Mouse (Mus musculus) embryo, embryonic 10 days (tissue): ENCODE data around the gene Toporsl.

ENCODE experiments used
- DNase-seq: peaks from one replicate; pipeline ENCODE4 v3.0.0-alpha.2; 2015; ENCODE audit warnings: low spot score

Toporsl gene

DNA sequence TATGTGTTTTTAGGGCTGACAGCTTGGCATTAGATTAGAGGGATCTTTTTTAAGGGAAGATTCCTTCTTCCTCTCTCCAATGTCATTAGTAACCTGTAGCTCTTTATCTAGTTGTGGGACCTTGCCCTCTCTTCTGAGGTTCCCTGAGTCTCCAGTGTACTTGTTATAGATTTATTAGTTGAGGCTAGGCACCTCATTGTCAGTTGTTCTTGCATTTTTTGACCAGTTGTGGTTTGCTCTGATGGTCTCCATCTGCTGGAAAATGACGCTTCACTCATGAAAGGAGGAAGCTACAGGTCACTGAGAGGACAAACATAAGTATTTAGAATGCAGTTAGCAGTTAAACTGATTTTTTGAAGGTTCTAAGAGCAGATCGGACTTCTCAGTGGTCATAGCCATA is at the start of gene Toporsl:
TSS of gene Toporsl (plus strand) at position 348 of the 400 bp plus-strand sequence.
- DNase-seq, result no peak

DNA sequence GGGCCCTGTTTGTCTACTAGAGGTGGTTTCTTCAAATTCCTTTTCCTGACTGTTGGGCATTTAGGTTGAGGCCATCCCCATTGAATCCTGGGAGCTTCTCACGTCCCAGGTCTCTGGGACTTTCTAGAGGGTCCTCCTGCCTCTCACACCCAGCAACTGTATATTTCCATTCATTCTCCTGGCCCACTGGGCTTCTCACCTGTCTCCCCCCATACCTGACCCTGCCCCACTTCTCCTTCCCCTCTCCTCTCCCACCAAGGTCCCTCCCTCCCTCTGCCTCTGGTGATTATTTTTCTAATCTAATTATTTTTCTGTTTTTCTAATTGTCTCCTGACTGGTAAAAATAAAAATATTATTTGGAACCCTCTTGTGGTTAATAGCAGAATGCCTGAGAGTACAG is 38.4 kb upstream of the Toporsl start:
- no peak for DNase-seq

DNA sequence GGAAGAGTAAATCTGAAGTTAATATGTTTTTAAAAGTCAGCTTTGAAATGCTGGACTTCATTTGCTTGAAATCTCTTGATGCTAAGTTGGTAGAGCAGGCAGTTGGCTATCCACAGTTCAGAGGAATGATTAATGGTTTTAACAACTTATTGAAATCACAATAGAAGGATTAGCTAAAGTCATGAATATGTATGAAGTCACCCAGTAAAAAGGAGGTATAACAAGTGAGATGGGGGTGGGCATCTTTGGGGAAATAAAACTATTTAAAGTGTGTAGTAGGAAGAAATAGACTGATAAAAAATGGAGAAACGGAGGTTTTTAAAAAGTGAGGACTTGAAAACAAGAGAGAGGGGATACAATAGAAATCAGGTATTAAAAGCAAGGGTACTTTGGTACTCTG is 38.0 kb upstream of the Toporsl start:
- DNase-seq, result no peak

DNA sequence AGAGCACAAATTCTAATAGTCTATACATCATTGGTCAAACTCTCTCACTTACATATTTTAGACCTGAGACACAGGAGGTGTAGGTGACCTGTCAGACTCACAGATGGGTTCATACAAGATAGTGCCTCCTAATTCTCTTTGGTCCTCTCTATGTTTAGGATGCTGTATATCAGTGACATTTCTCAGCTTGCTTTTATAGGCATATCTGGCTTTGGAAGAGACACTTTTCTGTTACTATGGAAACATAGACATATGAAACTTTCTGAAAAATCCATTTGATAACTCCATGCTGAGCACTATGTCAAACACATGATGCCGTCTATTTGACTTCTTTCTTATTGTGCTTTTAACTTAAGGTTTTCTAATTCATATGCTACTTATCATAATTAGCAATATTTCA is 32.2 kb upstream of the Toporsl start:
- DNase-seq, result no peak

DNA sequence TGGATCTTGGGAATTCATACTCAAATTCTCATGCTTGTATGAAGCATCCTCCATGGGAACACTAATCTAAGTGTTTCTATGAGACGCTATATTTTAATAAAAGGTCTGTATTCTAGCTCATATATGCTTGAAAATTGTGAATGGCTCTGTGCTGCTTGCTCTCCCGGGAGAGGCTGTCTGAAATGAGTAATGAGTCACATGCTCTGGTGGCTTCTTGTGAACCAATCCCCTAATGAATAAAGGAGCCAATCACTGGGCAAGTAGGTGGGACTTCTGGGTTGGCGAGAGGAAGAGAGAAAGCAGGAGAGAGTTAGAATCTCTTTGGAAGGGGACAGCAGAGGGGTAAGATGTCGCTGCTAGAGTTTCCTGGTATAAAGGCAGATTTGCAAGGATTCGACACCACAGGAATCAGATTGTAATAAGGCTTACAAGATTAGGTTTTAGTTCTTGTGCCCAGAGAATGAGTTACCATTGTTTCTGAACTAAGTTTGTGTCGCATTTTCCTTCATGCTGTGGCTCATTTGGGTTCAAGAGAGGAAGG is 9.8 kb upstream of the Toporsl start:
- DNase-seq, result no peak

DNA sequence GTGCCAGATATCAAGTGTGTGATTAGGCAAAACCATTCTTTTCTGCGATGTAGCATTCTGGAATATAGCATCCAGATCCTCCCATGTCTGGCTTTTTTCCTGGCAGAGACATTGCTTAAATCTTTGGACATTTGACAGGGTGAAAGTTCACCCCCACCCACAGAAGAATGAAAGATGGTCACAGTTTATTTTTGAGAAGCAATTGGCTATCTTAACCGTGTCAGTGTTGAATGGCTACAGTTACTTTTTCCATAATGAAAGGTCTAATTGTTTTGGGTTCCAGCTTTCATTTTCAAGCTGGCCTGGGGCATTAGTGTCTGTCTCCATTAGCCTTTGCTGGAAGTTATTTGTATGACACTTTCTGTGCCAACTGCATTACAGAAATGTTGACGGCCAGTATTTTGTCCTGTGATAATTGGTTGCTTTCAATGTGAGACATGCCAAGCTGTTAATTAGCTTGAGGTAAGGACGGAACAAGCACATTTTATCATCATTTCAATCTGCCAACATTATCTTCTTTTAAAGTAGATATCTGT is 2.2 kb upstream of the Toporsl start:
- no peak for DNase-seq

DNA sequence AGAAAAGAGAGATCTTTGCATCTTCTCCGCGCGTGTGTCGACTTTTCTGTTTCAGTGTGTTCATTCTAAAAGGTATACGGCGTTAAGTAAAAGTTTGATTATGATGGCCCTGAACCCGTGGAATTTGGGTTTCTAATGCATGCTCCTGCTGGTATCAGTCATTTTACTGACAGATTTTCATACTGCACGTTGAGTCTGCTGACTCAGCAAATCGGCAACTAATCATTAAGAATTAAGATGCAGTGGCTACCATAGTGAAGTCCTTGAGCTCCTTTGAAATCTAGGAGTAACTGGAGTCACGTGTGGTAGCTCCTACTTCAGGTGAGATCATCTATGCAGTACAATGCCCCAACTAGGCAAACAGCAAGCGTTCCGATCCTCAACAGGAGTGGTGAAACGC is 1.4 kb upstream of the Toporsl start:
- no peak for DNase-seq

DNA sequence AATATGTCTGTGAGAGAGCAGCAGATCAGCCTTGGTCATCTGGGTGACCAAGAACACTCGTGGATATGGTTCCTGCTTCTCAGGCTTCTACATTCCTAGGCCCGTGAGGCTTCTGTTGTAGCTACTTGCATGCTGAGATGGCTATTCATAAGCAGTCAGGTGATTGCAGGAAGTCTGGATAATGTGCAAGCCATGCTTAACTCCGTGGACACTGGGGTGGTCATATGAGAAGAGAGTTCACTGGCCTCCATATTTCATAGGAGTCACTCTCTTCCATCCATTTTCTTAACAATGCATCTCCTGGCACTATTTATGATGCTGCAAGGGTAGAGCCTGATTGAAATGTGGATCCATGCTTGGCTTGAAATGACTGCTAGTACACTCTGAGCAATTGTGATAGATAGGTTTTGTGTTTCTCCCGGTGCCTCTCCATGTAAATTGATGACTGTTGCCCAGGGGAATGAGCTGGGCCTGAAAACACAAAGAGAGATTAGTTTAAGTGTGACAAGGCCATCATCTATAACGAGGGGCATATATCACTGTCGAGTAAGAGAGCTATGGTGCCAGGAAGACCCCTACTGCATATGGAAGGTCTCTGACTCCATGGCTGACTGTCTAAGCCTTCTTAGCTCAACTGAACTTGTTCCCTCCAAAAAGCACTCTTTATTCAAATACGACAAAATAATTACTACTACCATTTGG is 2.3 kb downstream of the Toporsl start:
- peak; percentile 17 for DNase-seq

DNA sequence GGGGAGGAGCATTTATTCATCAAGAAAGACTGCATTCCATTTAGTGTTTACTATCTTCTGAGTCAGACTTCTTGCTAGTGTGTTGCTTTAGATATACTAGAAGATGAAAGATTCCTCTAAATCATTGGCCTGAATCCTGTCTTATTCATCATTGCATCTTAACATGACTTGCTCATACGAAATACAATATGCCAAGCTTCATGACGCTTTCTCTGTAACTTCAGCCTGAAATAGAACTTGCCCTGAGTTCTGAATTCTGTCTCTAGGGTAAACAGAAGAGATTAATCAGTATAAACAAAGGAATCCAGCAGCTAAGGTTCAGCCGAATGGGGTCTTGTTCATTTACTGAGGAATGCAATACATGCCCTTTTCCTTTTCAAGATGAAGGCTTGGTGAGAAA is 10.8 kb downstream of the Toporsl start:
- DNase-seq, result no peak

DNA sequence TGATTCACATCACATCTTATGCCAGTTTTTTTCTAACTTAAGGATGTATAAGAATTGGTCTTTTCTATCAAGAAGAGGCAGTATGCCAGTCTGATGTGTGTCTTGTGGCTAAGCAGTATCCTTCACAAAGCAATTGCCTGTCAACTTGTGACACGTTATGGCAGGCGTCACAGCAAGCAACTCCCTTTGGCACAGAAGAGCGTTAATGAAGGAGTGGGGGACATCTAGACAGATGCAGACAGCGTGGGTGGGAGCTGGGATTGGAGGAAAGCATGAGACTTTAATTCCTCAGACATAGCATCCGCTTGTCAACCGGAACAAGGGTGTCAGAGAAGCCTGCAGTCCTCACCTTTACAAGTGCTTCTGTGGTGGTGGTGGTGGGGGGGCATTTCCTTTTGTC is 38.9 kb downstream of the Toporsl start:
- DNase-seq, result no peak

DNA sequence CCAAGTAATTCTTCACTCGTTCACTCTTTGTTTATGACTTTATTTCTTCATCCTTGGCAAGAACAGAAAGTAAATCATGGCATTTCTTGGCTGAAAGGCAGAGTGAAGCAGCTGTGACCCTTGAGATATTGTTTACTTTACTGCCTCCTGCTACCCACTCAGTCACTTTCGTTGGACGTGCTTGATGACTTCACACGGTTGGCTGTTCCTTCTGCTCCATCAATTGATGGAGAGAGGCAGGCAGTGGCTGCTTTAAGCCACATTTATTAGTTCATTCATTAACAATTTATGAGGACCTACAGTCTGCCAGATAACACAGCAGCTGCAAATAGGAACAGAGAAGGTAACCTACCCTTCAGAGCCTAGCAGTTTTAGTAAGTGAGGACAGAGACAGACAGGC is 51.7 kb downstream of the Toporsl start:
- DNase-seq, result peak; percentile 24

DNA sequence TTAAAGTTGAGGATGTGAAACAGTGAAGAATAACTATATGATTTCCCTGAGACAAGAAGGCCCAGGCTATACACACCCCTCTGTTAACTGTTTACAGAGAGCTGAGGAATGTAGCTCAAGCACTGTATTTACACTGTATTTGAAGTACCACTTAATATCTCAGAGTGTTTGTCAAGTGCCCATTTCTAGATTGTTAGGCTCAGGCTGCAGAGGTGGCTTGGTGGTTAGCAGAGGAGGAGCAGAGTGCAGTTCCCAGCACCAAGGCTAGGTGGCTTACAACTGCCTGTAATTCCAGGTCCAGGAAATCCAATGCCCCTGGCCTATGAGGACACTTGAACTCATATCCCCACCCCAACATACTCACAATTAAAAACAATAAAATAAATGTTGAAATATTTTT is 63.6 kb downstream of the Toporsl start:
- DNase-seq, result no peak

DNA sequence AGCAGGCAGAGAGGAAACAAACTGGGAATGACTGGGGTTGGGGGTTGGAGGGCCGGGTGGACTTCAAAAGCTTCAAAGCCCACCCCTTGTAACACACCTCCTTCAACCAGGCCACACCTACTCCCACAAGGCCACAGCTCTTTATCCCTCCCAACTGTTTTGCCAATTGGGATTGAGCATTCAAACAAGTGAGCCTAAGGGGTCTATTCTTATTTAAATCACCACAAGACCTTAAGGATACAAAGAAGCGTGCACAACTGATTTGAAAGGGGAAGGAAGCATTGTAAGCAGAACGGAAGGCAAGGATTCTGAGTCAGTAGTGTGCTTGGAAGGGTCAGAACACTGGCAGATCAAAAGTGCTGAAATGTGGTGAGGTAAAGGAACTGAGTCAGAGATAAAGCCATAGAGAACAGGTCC is 64.6 kb downstream of the Toporsl start:
- DNase-seq, result peak; percentile 16

DNA sequence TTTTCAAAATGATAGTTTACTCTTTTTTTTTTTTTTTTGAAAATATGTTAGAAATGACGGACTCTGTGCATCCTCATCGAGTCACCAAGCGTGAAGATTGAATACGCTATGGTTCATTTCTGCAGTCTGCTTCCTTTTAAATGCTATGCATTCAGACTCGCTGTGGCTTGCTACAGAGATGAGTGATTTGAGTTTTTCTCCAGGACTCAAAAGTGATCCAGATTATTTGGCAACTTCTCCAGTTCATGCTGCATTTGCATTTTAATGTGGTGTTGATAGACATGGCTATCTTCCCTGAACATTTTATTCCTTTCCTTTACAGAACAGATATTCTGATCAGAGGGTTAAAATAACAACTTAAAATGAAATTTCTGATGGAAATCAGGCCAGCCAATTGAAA is 65.2 kb downstream of the Toporsl start:
- no peak for DNase-seq
